Mouse (Mus musculus): Measurements from ENCODE around the gene Prep. TPM values are rescaled to one million over a fixed set of nuclear protein-coding genes. Genes with fewer than 3 reads are reported as not detected.
A peak's percentile ranks its signal among the peaks of the same experiment; 100 is the strongest.

Prep gene
- total RNA-seq, 4 experiments from 2014 or later, result 11.9 to 14.3 (median 13.3) TPM

DNA sequence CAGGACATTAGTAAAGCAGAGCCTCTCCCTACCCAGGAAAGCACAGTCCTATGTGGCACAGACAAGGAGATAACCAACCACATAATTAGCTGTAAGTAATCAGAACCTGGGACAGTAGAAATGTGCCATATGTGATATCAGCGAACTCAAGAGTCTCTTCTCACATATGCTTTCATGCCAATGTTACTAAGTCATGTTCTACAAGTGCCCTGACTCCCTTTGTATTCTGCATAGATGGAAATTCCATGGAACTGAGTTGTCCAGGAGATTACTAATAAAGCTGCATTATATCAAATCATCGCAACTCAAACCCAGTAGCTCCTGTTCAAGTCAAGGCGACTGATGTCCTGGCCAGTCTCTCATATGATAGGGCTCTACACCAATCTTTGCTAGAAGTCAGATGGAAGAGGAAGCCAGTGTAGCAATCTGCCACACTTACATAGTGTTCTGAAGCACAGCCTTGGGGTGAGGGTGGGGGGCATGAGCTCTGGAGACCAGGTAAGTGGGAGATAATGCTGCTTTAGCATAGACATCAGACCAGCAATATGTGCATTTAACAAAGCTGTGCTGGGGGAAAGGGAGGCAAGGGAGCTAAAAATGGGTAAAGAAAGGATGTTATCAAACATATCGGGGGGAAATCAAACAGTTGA, 113.8 kb downstream of the Prep start:
- DNase-seq (ENCODE audit: low spot score), result no peak

- peak; percentile 53 for DNase-seq (ENCODE audit: low spot score)
Observed at GRCm38 (mm10) chr10:45181344-45181743, 114.3 kb downstream of the Prep start.

- no peak for DNase-seq (ENCODE audit: low spot score)
Observed at GRCm38 (mm10) chr10:45185457-45185856, 118.5 kb downstream of the Prep start.

- DNase-seq (ENCODE audit: low spot score), result no peak
Observed at GRCm38 (mm10) chr10:45193330-45194310, 126.6 kb downstream of the Prep start.

GRCm38 (mm10) chr10:45194531-45194930, 127.5 kb downstream of the Prep start:
- no peak for DNase-seq (ENCODE audit: low spot score)

- no peak for DNase-seq (ENCODE audit: low spot score)
Observed at GRCm38 (mm10) chr10:45204582-45204981, 137.6 kb downstream of the Prep start.

DNA sequence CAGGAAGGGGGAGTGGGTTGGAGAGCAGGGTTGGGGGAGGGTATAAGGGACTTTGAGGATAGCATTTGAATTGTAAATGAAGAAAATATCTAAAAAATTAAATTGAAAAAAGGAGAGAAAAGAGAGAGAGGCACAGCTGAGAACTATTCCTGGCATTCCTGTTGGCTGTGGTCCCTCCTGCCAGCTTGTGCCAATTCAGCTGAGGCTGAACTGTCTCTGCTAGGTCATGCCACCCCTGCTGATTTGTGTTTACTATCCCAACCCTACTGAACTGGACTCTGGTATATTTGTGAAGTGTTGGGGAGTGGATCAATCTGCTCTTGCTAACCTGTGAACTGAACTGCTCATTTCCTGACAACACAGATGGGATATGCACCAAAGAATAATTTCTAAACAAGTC, 143.2 kb downstream of the Prep start:
- DNase-seq (ENCODE audit: low spot score), result peak; percentile 31

DNA sequence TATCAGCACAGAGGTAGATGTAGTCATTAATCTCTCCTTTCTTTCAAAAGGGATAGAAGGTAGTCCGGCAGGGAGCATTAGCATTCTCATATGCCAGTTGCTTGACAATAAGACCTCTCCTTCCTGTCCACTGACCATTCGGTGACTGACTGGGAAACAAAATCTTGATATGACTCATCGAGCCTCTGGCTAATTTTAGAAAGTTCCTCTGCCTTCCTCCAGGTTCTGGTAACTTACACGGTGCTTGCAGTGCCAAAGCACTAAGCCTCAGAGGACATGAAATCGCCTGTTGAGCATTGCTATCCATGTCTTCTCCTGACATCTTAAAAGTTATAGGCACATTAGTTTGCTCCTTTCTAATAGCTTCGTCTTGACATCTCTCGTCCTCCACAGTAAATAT, 149.7 kb downstream of the Prep start:
- no peak for DNase-seq (ENCODE audit: low spot score)

Small RNA genes within 50 kb of the gene (microRNA-seq; reads per million reads assigned to microRNA genes)
- not detected for gene Gm23766

Other genes starting within 250 kb of the Prep start
- gene Popdc3, start 110.9 kb downstream of the Prep start, total RNA-seq (2022), result 10 to 100 TPM; 25.5 to 40.5 (median 31.9) TPM